ENCODE assay signal across 29 mouse cellular contexts in the genomic region with DNA sequence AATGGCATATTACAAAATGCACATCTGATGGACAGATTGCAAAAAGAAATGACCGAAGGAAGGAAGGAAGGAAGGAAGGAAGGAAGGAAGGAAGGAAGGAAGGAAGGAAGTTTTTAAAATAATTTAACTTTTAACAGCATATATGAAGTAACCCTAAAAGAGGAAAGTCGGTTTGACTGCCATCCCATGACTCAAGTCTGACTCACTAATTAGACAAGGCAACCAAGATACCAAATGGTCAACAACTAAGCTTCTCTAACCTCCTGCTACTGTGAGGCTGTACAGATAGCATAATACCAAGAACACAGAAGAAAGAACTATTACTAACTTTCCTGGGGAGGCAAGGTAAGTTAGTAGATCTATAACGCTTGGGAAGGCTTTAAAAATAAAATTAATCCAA.
"Had no signal": no experiment of that assay in that cellular context is flagged by ENCODE, and none has a peak within 500 bp of the region (broad histone marks: within the 10 kb centered on the region; RNA-seq: fewer than 3 reads in every experiment).

No protein-coding gene starts in this region.

- H3K36me3 ChIP-seq: heart, embryonic 10.5 days; hindbrain, embryonic 10.5 days; hindbrain, embryonic 12.5 days; intestine, embryonic 15.5 days; kidney, embryonic 15.5 days; limb, embryonic 10.5 days; liver, embryonic 13.5 days had no signal

- H3K9ac ChIP-seq: heart, embryonic 12.5 days; hindbrain, embryonic 12.5 days; hindbrain, embryonic 14.5 days; intestine, embryonic 15.5 days; kidney, embryonic 15.5 days; limb, embryonic 12.5 days; liver, embryonic 13.5 days had no signal

- H3K4me2 ChIP-seq: heart, embryonic 12.5 days; hindbrain, embryonic 12.5 days; hindbrain, embryonic 14.5 days; intestine, embryonic 15.5 days; kidney, embryonic 15.5 days; limb, embryonic 12.5 days; liver, embryonic 11.5 days; liver, embryonic 13.5 days had no signal

- H3K27me3 ChIP-seq: heart, embryonic 12.5 days; hindbrain, embryonic 12.5 days; intestine, embryonic 15.5 days; kidney, embryonic 15.5 days; limb, embryonic 12.5 days; liver, embryonic 13.5 days had no signal

- H3K27ac ChIP-seq: gastrocnemius, adult 2 months; heart, embryonic 10.5 days; hindbrain, embryonic 10.5 days; hindbrain, embryonic 12.5 days; hindbrain, embryonic 14.5 days; intestine, embryonic 15.5 days; kidney, embryonic 15.5 days; kidney, postnatal 0 days; left cerebral cortex, adult 2 months; limb, embryonic 10.5 days; limb, embryonic 12.5 days; liver, embryonic 13.5 days had no signal

- H3K9me3 ChIP-seq: heart, embryonic 10.5 days; heart, embryonic 12.5 days; hindbrain, embryonic 10.5 days; hindbrain, embryonic 12.5 days; intestine, embryonic 15.5 days; kidney, embryonic 15.5 days; limb, embryonic 10.5 days; limb, embryonic 12.5 days; liver, embryonic 13.5 days had no signal

- H3K4me3 ChIP-seq: gastrocnemius, adult 2 months; heart, embryonic 10.5 days; heart, embryonic 12.5 days; hindbrain, embryonic 10.5 days; hindbrain, embryonic 12.5 days; intestine, embryonic 15.5 days; kidney, embryonic 15.5 days; left cerebral cortex, adult 2 months; limb, embryonic 10.5 days; limb, embryonic 12.5 days; liver, embryonic 13.5 days had no signal

- ATAC-seq: hindbrain, embryonic 16.5 days; inflammation-experienced regulatory T-cells, adult 6 months; intestine, embryonic 15.5 days; intestine, postnatal 0 days had no signal

- DNase-seq: gastrocnemius, adult 2 months; gastrocnemius, postnatal 10 days; gastrocnemius, postnatal 25 days; heart, adult 18-20 months; heart, postnatal 10 days; heart, postnatal 4 days; kidney, adult 2 months; kidney, adult 9 months; kidney, postnatal 14 days; kidney, postnatal 36 days; layer of hippocampus, adult 9-11 months; layer of hippocampus, postnatal 36 days; liver; liver, embryonic 13.5 days had no signal

- H3K4me1 ChIP-seq: hindbrain, embryonic 10.5 days; hindbrain, embryonic 12.5 days; intestine, embryonic 15.5 days; kidney, embryonic 15.5 days; limb, embryonic 10.5 days; limb, embryonic 12.5 days; liver, embryonic 13.5 days had no signal
